Mouse (Mus musculus): Measurements from ENCODE around the gene Natd1. TPM values are rescaled to one million over a fixed set of nuclear protein-coding genes. Genes with fewer than 3 reads are reported as not detected.
"Not testable (repeated sequence)": the region's sequence is repeated elsewhere in the genome, so short reads cannot be mapped to it uniquely, and the experiment has no call there.

Gene Natd1
- polyA plus RNA-seq, 1 experiment from 2014 or later, result 8.9 TPM

DNA sequence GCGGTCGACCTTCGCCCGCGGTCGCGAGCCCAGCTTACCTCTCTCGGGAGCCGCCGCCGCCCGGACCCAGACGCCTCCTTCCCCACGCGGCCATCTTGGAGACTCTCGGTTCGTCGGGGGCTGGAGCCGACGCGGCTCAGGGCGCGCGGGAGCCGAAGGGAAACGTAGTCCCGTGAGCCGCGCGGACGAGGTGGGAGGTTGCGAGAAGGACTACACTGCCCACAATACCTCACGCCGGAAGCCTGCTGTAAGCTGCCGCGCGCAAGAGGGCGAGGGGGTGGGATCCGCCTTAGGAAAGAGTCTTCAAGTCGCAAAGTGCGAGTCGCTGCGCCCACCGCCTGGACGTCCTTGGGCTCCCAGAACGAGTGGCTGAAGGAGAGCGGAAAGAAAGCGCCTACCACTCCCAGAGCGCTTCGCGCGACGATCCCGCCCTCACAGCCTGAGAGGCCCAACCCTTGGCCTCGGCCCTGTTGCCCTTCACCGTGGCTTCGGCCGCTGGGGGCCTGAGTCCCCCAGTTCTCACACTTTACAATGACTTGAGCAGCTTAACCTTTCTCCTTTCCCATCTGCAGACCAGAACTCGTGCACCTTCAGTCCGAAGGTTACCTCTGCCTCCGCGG lies 35.8 kb downstream of the Natd1 start, which contains the start of gene Tmem11:
TSS of gene Tmem11 (minus strand) at position 598 of the 620 bp plus-strand sequence.
- no peaks in the 10 kb centered on the region for H3K9me3 ChIP-seq (ENCODE audit: control insufficient read depth)
- H3K27me3 ChIP-seq (replicated peaks; ENCODE audit: control insufficient read depth, insufficient read depth, low read length), result no peaks in the 10 kb centered on the region
- WGBS, result under 1% methylated on average over 62 of the region's 62 CpGs
- H3K27ac ChIP-seq (ENCODE audit: low read depth, low read length), result peak within 1 kb of the TSS; percentile 96
- peak within 1 kb of the TSS; percentile 94 for H3K4me3 ChIP-seq (ENCODE audit: low read depth, low read length)
- H3K9ac ChIP-seq (ENCODE audit: low read depth, low read length), result peak within 1 kb of the TSS; percentile 88
- H3K4me2 ChIP-seq (replicated peaks; ENCODE audit: low read depth), result peak within 1 kb of the TSS; percentile 70
- TF ChIP-seq CTCF (IDR thresholded peaks at IDR 0.05; ENCODE audit: low read depth), result peak; percentile 28; the same call in 1 of the 2 replicates
- 0 out of 2 replicates have a peak, but pooled peaks cover 5% of the 10 kb centered on the region for H3K4me1 ChIP-seq (replicated peaks; ENCODE audit: control insufficient read depth, insufficient read depth, low read length)
- peak; percentile 97 for ATAC-seq
- peaks cover 7% of the 10 kb centered on the region; the same call in 1 of the 2 replicates for H3K36me3 ChIP-seq (ENCODE audit: control insufficient read depth, insufficient read depth)

DNA sequence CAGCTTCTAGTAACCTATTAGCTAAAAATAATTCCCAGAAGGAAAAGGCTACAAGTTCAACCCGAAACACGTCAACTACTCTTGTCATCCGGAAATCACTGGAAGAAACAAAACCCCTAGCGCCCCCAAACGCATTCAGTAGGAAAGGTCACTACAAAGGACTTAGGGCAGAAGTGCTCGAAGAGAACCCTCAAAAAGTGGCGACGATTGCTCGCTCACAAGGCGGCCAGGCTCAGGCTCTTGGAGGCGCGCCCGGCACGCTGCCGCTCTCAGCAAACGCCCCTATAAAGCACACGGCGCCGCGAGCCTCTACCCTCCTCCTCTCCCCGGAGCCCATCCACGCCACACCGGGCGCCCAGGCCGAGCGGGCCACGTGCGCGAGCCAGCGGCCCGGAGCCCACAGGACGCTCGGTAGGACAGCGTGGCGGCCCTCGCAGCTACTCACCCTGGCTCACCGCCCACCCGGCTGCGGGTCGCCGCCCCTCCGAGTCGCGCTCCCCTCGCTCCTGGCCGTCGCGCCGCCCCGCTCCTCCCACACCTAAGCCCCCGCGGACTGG lies 36.4 kb downstream of the Natd1 start:
- Histone ChIP-seq H3K27me3 (replicated peaks; ENCODE audit: control insufficient read depth, insufficient read depth, low read length) (no peaks in the 10 kb centered on the region), H3K4me2 (replicated peaks; ENCODE audit: low read depth) (peak overlapping the region; percentile 70), H3K4me3 (ENCODE audit: low read depth, low read length) (peak overlapping the region; percentile 94), H3K9ac (ENCODE audit: low read depth, low read length) (peak overlapping the region; percentile 88), H3K4me1 (replicated peaks; ENCODE audit: control insufficient read depth, insufficient read depth, low read length) (0 out of 2 replicates have a peak, but pooled peaks cover 5% of the 10 kb centered on the region), H3K36me3 (ENCODE audit: control insufficient read depth, insufficient read depth) (peaks cover 7% of the 10 kb centered on the region; the same call in 1 of the 2 replicates), H3K9me3 (ENCODE audit: control insufficient read depth) (no peaks in the 10 kb centered on the region), H3K27ac (ENCODE audit: low read depth, low read length) (peak overlapping the region; percentile 96)
- TF ChIP-seq CTCF (IDR thresholded peaks at IDR 0.05; ENCODE audit: low read depth), result peak; percentile 57
- WGBS, result 0% methylated on average over 46 of the region's 52 CpGs
- peak; percentile 37 for ATAC-seq

DNA sequence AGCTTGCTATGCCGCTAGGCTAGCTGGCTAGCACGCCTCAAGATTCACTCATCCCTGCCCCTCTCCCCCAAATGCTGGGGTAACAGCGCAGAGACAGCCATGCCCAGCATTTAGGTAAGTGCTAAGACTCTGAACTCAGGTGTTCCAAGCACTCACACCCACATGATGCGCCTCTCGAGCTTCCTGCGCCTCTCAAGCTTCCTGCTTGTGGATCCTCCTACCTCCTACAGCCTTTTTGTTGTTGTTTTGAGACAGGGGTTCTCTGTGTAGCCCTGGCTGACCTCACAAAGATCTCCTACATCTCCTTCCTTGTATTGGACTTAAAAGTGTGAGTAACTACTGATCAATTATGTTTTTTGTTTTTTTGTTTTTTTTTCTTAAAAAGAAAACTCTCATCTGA lies 41.4 kb downstream of the Natd1 start:
- 64% methylated on average over 6 of the region's 6 CpGs for WGBS
- 0 out of 2 replicates have a peak, but pooled peaks cover 5% of the 10 kb centered on the region for H3K4me1 ChIP-seq (replicated peaks; ENCODE audit: control insufficient read depth, insufficient read depth, low read length)
- no peak overlapping the region for H3K9ac ChIP-seq (ENCODE audit: low read depth, low read length)
- peaks cover 7% of the 10 kb centered on the region; the same call in 1 of the 2 replicates for H3K36me3 ChIP-seq (ENCODE audit: control insufficient read depth, insufficient read depth)
- no peak overlapping the region for H3K4me3 ChIP-seq (ENCODE audit: low read depth, low read length)
- no peak for ATAC-seq
- H3K27me3 ChIP-seq (replicated peaks; ENCODE audit: control insufficient read depth, insufficient read depth, low read length), result no peaks in the 10 kb centered on the region
- no peaks in the 10 kb centered on the region for H3K9me3 ChIP-seq (ENCODE audit: control insufficient read depth)
- H3K27ac ChIP-seq (ENCODE audit: low read depth, low read length), result no peak overlapping the region
- H3K4me2 ChIP-seq (replicated peaks; ENCODE audit: low read depth), result no peak overlapping the region
- no peak for TF ChIP-seq CTCF (IDR thresholded peaks at IDR 0.05; ENCODE audit: low read depth)

DNA sequence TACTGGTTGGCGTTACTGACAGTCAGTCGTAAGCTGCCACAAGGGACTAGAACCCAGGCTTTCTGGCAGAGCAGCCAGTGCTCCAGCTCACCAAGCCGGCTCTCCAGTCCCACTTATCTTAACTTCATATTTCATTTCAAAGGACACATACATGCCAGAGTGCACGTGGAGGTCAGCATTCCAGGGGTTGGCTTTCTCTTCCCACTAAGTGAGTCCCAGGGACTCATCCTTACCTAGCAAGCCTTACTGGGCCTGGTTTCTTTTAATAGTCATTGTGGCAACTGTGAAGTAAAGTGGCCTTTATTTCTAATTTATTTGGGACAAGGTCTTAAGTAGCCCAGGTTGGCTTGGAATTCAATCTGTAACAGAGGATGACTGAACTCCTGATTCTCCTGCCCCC lies 43.1 kb downstream of the Natd1 start:
- H3K9me3 ChIP-seq (ENCODE audit: control insufficient read depth), result no peaks in the 10 kb centered on the region
- 48% methylated on average over 4 of the region's 4 CpGs for WGBS
- no peak overlapping the region for H3K9ac ChIP-seq (ENCODE audit: low read depth, low read length)
- H3K4me1 ChIP-seq (replicated peaks; ENCODE audit: control insufficient read depth, insufficient read depth, low read length), result no peaks in the 10 kb centered on the region
- no peak overlapping the region for H3K4me2 ChIP-seq (replicated peaks; ENCODE audit: low read depth)
- no peak for ATAC-seq
- H3K27me3 ChIP-seq (replicated peaks; ENCODE audit: control insufficient read depth, insufficient read depth, low read length), result no peaks in the 10 kb centered on the region
- H3K36me3 ChIP-seq (ENCODE audit: control insufficient read depth, insufficient read depth), result peaks cover 7% of the 10 kb centered on the region; the same call in 1 of the 2 replicates
- no peak overlapping the region for H3K27ac ChIP-seq (ENCODE audit: low read depth, low read length)
- no peak for TF ChIP-seq CTCF (IDR thresholded peaks at IDR 0.05; ENCODE audit: low read depth)
- no peak overlapping the region for H3K4me3 ChIP-seq (ENCODE audit: low read depth, low read length)

DNA sequence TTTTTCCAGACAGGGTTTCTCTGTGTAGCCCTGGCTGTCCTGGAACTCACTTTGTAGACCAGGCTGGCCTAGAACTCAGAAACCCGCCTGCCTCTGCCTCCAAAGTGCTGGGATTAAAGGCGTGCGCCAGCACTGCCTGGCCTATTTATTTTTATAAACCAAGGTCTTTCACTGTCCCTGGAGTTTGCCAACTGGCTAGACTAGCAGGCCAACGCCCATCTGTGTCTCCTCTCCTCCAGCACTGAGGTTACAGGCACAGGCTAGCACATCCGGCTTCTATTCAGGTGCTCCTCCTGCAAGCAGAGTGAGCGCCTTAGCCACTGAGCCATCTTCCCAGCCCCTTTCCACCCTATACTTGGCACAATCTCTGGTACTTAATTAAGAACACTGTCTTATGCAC lies 45.1 kb downstream of the Natd1 start:
- not testable (repeated sequence) for ATAC-seq; H3K27ac ChIP-seq (ENCODE audit: low read depth, low read length); H3K4me3 ChIP-seq (ENCODE audit: low read depth, low read length); H3K9me3 ChIP-seq (ENCODE audit: control insufficient read depth); H3K4me2 ChIP-seq (replicated peaks; ENCODE audit: low read depth); H3K9ac ChIP-seq (ENCODE audit: low read depth, low read length); H3K36me3 ChIP-seq (ENCODE audit: control insufficient read depth, insufficient read depth); H3K4me1 ChIP-seq (replicated peaks; ENCODE audit: control insufficient read depth, insufficient read depth, low read length); H3K27me3 ChIP-seq (replicated peaks; ENCODE audit: control insufficient read depth, insufficient read depth, low read length)
- WGBS, result 95% methylated on average over 6 of the region's 6 CpGs

DNA sequence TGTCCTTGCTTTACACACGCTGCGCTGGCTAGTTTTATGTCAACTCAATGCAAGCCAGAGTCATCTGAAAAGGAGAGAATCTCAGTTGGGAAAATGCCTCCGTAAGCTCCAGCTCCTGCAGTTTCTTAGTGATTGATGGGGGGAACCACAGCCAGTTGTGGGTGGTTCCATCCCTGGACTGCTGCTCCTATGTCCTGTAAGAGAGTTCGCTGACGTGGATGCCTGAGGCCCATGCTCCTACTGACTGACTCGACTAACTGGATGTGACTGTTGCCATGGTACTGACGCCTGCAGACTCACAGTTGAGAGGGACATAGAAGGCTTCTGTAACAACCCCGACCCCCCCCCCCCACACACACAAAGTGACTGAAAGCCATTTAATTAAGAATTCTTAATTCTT lies 46.6 kb downstream of the Natd1 start:
- H3K27ac ChIP-seq (ENCODE audit: low read depth, low read length), result no peak overlapping the region
- no peak overlapping the region for H3K4me3 ChIP-seq (ENCODE audit: low read depth, low read length)
- H3K9me3 ChIP-seq (ENCODE audit: control insufficient read depth), result no peaks in the 10 kb centered on the region
- H3K4me2 ChIP-seq (replicated peaks; ENCODE audit: low read depth), result no peak overlapping the region
- TF ChIP-seq CTCF (IDR thresholded peaks at IDR 0.05; ENCODE audit: low read depth), result no peak
- 69% methylated on average over 8 of the region's 8 CpGs for WGBS
- no peaks in the 10 kb centered on the region for H3K4me1 ChIP-seq (replicated peaks; ENCODE audit: control insufficient read depth, insufficient read depth, low read length)
- H3K36me3 ChIP-seq (ENCODE audit: control insufficient read depth, insufficient read depth), result peaks cover 22% of the 10 kb centered on the region
- no peaks in the 10 kb centered on the region for H3K27me3 ChIP-seq (replicated peaks; ENCODE audit: control insufficient read depth, insufficient read depth, low read length)
- H3K9ac ChIP-seq (ENCODE audit: low read depth, low read length), result no peak overlapping the region
- ATAC-seq, result no peak

All from intestine, postnatal 0 days (tissue).